Mouse (Mus musculus) adipocyte (in vitro differentiated cells): ENCODE measurements around the gene Exoc3l.
A peak's percentile ranks its signal among the peaks of the same experiment; 100 is the strongest.

Source experiments
- DNase-seq: peaks from one replicate; pipeline ENCODE4 v3.0.0-alpha.2; 2016; ENCODE audit warnings: low spot score

The Exoc3l gene

DNA sequence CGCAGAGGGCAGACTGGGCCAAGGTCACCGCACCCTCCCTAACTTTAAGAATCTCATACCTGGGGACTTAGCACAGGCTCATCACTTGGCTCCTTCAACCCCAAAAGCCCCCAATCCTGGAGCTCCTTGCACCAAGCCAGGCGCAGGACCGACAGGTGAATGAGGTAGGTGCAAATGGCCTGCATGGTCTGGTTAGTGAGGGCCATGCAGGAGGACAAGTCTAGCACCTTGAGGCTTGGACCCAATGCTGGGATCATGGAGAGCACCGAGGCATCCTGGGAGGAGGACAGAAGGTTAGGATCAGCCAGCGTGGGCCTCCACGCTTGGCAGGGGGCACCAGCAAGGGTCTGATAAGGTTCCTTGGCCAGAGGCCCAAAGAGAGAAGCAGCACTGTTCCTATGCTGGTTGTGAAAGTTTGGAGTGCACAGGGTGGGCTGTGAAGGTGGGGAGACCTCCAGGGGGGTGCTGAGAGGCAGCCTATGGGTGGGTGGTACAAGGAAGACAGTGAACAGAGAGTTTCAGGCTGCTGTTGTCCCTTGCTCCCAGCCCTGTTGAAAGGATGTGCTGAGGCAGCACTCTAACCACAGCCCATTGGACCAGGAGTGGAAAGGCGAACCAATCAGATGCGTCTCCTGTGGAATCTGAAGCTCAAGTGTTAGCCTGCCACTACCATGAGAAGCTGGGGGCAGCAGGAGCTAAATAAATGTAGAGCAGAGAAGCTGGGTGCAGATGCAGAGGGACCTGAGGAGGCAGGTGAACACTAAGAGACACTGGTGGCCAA, 17.9 kb upstream of the Exoc3l start:
- no peak for DNase-seq

DNA sequence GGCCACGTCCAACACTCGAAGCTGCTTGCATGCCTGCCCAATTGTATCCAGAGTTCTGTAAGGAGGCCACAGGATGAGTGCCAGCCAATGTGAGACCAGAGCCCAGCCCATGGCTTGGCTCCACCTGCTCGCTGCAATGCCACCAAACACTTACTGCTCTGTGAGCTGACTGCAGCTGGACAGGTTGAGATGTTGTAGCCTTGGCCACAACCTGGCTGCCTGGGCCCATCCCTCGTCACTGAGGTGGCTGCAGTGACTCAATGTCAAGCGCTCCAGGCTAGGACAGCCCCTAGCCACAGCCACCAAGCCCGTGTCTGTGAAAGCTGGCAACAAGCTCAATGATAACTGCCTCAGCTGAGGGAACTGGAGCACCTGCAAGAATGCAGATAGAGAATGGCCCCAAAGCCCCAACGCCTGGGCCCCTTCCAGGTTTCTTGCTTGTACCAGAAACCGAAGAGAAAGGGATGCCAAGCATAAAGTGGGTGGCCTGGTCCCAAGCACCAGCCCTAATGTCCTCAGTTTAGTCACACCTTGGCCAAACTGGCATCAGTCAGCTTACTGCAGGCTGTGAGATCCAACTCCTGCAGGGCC, 17.1 kb upstream of the Exoc3l start:
- DNase-seq: no peak

DNA sequence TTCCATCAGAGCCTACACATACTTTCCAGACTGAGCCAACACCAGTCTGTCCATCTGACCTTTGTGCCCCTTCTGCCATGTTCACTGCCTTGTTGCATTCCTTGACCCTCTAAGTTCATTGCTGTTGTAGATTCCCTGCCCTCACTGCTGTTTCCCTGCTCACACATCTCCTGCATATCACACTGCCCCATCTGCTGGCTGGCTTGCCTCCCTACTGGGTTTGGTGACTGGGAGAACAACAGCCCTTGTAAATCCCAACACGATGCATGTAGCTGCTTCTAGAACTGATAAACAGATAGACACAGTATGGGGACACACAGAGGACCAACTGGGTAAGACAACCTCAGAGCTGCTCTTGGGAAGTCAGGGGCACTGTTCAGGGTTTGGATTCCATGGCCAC, 15.8 kb upstream of the Exoc3l start:
- DNase-seq: no peak

DNA sequence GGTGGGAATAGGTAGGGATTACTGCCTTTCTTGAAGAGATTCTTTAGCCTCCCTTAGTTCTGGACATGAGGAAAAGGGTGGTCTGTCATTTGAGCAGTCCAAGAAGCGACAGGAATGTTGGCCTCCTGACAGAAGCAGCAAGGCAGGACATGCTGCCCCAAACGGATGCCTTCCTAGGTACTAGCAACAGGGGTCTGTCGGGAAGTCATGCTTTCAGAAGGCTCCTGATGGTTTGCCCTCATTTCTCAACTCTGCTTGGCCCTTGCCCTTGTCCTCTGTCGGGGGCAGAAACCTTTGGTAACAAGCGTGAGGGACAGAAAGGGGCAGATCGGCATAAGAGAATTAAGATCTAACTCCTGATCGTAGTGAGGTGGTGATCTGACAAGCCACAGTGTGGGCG, 14.2 kb upstream of the Exoc3l start:
- DNase-seq: no peak

DNA sequence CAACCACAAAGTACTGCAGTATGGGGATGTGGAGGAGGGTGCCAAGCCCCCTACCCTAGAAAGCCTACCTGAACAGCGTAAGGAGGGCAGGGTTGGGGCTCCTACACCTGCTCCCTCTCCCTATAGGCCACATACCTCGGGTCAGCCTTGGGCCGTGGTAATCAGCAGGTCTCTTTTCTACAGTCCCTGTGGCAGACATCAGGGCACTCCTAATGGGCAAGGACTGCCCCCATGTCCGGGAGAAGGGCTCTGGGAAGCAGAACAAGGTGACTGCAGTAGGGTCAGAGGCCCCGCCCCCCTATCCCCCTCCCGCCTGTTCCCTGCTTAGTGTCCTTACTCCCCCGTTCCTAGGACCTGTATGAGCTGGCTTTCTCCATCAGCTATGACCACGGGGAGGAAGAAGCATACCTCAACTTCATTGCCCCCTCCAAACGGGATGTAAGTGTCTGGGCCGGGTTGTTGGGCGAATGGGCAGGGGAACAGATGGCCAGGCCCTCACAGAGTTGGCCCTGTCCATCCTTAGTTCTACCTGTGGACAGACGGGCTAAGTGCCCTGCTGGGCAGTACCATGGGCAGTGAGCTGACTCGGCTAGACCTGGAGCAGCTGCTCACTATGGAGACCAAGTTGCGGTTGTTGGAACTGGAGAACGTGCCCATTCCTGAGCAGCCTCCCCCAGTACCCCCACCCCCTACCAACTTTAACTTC, 13.4 kb upstream of the Exoc3l start:
- no peak for DNase-seq

DNA sequence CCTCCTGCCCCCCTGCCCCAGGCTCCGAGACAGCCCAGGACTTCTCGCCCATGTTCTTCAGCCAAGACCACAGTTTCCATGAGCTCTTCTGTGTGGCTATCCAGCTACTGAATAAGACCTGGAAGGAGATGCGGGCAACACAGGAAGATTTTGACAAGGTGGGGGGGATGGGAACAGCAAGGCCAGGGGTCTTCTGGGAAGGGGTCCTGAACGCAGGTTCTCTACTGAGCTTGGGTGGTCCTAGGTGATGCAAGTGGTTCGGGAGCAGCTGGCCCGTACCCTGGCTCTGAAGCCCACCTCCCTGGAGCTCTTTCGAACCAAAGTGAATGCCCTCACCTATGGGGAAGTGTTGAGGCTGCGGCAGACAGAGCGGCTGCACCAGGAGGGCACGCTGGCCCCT, 12.5 kb upstream of the Exoc3l start:
- DNase-seq: no peak

DNA sequence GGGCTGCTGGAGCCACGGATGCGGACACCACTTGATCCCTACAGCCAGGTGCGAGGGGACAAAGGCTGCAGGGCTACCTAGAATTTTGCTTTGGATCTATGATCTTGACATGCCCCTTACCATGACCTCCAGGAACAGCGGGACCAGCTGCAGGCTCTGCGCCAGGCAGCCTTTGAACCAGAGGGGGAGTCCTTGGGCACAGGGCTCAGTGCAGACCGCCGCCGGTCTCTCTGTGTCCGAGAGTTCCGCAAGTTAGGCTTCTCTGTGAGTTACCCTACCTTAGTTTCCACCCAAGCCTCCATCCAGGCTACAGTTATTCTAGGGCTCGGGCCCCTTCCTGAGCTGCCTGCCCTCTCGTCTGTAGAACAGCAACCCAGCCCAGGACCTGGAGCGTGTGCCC, 11.8 kb upstream of the Exoc3l start:
- DNase-seq: no peak

DNA sequence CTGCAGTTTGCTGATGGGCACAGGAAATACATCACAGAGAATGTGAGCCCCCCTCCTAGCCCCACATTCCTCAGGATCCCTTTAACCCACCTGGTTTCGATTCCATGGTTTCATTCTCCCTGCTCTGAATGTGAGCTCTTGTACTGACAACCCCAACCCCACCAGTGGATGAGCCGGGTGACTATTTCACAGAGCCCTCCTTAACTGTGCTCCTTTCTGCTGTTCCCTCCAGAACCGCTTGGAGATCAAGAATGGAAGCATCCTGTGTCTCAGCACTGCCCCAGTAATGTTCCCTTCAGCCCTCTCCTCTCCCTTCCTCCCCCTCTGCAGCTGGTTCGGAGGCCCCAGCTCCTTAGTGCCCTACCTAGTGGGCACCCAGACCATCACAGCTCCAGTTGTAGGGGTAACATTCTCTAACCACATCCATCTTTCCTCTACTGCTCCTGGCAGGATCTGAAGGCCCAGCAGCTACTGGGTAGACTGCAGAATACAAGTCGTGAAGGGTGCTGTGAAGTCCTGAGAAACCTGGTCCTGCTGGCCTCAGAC, 10.3 kb upstream of the Exoc3l start:
- no peak for DNase-seq

DNA sequence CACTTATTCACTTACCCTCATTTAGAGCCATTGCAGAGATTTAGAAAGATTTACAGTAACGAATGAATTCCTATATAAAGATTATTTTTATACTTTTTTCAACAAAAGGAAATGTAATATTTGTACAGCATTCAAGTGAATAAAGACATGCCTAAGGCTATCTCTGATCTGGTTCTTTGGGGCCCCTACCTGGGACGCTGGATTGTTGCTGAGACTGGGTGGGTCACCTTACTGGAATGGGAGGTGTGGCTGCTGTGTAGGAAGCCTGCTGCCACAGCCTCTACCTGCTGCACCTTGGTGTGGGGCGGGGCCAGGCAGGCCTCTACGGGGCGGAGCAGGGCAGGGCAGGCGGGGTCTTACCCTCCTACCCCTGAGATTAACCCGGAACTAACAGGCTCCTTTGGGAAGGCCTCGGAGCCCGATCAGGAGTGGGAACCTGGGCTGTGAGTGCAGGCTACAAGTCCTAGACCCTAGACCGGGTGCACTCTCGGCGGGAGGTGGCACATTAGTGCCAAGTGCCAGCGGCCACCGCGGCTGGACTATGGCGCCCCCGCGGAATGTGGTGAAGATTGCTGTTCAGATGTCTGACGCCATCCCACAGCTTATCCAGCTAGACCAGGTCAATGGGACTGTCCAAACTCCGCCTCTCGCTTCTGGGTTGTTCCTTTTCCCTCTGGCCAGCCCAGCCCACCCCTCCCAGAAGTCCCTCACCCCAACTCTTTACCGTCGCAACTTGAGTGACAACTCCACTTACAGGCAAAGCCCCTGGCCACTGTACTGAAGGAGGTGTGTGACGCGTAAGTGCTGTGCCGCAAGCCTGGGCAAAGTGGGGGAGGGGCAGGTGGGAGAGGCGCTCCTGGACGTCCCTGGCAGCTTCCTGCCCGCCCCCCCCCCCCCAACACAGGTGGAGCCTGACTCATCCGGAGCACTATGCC, 9.6 kb upstream of the Exoc3l start, which contains the start of gene Elmo3:
Elmo3 (plus strand) TSS at position 391 of the 935 bp plus-strand sequence.
- no peak for DNase-seq

DNA sequence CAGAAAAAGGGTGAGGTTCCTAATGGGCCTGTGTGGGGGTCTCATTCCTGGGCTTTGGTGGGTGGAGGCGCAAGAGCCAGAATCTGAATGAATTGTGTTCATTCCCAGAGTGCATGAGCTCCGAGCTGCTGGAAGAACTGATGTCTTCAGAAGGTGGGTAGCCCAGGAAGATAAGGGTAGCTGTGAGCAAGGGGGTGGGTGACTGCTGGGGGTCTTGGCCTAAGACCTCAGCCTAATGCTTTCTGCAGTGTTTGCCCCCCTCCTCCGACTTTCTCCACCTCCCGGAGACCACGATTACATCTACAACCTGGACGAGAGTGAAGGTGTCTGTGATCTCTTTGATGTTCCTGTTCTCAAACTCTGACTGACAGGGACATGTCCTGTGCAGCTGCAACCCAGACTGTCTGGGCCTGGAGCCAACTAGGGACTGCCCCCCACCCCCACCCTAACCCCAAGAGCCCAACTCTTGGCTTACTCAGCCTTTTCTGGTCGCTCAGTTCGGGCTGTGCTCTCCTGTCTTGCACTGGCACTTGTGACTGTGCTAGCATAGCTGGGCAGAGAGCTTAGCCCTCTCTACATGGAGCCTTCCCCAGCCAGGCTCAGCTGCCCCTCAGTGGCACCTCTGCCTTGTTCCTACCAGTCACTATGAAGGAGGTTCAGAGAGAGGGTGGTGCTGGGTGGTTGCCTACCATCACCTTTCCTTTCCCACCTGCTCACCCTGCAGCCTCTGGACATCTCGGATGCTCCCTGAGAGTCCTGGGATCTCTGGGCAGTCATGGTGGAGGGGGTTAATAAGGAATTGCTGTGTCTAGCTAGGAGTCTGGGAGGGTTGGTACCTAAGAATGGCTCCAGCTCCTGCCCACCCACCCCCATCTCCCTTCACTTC, 8.7 kb upstream of the Exoc3l start:
- peak; percentile 76 for DNase-seq

DNA sequence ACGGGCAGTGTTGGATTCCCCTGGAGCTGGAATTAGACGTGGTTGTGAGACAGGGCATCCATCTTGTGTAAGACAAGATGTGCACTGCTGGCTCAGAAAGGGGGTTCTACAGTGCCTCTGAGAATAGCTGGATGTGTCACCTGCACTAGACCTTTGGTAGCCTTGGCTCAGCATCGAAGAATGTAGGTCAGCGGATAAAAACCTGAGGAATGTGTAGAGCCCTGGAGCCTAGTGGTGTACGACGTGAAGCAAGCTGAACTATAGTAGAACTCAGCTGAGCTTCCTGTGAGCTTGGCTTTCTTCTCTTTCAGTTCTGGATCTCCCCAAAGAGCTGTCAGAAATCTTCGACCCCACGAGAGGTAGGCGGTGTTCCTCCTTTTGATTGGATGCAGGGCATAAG, 8.0 kb upstream of the Exoc3l start:
- no peak for DNase-seq

DNA sequence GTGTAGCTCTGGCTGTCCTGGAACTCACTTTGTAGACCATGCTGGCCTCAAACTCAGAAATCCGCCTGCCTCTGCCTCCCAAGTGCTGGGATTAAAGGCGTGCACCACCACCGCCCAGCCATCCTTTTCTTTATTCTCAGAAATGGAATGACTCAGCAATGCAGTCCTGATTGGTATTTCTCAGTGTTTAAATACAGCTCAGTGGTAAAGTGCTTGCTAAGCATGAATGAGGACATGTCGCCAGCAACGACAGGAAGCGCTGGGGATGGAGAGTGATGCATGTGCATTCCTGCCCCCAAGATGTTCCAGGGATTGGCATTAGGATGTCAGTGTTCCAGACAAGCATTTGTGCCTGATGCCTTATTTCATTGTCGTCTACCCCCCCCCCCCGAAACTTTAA, 7.5 kb upstream of the Exoc3l start:
- no peak for DNase-seq

DNA sequence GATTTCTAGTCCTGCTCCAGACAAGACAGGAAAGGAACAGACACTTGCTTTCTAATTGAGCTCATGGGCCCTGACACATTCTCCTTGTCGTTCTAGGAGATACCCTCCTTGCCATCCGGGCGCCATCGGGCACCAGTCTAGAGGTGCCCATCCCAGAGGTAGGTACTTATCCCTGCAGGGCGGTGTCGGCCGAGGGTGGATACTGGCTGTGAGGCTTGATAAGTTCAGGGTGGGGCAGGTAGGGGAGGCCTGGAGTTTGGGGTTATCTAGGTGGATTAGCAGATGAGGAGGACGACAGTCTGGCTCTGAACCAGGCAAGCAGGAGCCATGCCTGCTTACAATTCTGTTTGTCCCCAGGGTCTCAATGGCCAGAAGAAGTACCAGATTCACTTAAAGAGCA, 4.1 kb upstream of the Exoc3l start:
- no peak for DNase-seq

DNA sequence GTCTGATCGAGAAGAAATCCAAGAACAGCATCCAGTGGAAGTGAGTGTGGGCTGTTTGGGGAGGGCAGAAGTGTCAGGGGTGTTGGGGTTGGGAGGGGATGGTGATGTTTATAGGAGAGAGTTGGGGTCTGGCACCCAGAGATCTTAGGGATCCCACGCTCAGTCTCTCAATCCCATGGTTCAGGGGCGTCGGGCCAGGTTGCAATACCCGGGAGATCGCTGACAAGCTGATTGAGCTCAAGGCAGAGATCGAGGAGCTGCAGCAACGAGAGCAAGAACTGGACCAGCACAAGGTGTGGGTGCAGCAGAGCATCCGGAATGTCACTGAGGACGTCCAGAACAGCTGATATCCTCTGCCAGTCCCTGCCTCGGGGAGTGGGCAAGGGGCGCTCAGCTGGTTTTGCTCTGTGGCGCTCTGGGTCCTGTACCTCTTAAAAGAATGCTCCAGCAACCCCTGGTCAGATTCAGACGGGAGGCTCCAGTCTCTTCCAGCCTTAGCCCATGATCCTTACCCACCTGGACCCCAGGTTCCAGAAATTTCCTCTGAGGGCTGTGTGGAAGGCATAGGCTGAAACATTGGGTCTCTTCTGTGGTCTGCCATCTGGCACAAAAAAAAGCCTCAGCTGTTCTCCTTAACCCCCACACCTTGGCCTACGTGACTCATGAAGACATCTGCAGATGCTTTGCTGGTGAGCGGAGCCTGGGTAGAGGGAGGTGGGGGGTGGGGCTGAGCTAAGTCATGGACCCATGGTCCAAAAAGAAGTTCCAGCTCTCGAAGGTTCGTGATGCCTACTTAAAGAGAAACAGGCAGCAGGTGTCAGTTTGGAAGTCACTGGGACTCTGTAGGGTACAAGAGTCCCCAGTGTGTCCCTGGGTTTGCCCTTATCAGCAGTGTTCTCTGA, 2.7 kb upstream of the Exoc3l start:
- DNase-seq: no peak

DNA sequence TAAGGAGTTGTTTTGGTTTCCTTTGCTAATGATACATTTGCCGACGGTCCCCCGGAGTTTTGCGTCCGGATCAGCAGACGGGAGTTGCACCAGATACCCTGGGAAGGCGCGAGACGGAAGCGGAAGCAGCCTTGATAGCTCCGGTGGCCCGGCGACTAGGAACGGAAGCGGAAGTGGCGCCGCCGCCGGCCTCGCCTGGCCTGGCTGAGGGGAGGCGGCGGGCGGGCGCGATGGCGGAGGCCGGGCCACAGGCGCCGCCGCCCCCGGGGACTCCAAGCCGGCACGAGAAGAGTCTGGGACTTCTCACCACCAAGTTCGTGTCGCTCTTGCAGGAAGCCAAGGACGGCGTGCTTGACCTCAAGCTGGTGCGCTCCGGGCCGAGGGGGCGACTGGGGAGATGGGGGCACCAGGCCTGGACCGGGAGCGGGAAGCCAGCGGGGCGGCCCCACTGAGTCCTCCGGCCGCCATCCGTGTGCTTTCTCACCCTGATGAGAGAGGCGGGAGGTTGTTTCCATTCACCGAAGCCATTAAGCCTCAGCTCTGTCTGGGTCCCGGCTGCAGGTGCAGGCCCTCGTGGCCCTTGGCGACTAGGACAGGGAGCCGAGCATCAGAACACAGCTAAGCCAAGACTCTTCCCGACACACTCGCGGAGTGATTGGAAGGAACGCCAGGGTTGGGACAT, 1.8 kb upstream of the Exoc3l start, which contains the start of gene E2f4:
E2f4 (plus strand) TSS at position 153 of the 682 bp plus-strand sequence.
- DNase-seq: peak; percentile 95

DNA sequence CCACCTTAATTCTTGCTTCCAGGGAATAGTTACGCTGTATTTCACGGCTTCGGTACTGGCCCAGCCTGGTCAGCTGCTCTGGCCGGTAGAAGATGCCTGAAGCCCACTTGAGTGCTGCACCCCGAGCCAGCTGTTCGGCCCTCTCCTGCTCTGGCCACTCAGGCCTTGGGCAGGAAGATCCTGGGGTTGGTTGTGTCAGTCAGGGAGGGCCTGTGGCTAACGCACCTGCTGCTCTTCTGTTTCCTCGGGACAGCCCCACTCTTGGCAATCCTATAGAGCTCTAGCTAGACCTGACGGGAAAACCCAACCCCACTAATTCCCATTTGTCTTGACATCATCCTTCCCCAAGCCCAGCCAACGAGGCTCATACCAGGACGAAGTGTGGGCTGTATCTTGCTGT, 645 bp downstream of the Exoc3l start:
- no peak for DNase-seq

DNA sequence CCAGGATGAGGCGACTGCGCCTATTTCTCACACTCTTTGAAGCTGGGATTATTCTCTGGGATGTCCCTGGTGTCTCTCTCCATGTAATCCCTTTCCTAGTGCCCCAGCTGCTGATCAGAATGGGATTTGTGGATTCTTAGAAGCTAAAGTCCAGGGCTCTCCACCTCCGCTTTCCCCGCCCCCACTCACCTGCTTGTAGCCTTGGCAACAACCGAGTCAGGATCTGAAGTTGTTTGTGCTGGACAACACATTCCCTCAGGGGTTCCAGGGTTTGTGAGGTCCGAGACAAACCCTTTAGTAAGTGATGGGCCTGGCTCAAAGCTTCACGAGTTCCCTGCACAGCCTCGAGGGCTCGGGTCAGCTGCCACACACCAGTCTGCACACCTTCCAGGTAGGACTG, 1.1 kb downstream of the Exoc3l start:
- DNase-seq: no peak

DNA sequence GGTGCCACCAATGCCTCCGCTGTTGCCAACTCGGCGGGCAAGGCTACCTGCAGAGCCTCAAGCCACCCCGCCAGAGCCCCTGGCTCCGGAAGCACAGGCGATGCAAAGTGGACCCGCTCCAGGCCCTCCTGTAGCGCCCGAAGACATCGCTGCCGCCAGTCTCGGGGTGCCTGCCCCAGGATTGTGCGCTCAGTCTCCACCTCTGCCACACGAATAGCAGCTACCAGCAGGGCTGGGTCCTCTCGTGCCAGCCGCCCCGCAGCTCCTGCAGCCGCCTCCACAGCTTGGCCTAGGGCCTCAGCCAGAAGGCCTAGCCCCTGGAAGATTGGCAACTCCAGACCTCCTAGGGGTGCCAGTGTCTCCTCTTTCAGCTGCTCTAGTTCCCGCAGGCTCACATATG, 2.5 kb downstream of the Exoc3l start:
- DNase-seq: no peak

DNA sequence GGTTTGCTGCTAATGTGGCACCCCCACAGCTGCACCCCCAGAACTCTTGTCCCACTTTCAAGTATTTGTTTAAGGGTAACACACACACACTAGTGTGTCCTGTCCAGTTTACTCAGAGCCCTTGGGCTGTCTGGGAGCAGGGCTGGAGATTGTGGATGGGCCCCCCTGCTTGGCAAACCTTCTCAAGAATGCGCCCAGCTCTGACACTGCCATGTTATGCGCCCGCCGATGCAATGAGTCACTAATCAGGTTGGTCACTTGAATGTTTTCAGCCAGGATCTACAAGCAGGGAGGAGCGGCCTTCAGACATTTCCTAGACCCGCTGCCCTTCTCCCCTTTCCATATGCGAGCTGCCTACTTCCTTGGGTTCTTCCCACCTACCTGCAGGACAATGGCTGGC, 3.4 kb downstream of the Exoc3l start:
- no peak for DNase-seq
